ENCODE assay signal across 7 mouse cellular contexts in genomic region chr7:141539556-141540311, GRCm38 (mm10). TPM values are rescaled to one million over a fixed set of nuclear protein-coding genes. Genes with fewer than 3 reads are reported as not detected.
DNase-seq lines count a peak whose midpoint lies in the region; ATAC-seq and TF ChIP-seq lines count a peak whose summit lies in the region.

Chid1 (minus strand) TSS chr7:141539857.

- peak within 1 kb of the TSS; percentile 91 for H3K4me2 ChIP-seq in embryonic facial prominence, embryonic 12.5 days (replicated peaks)
- peak within 1 kb of the TSS; percentile 86 for H3K4me2 ChIP-seq in limb, embryonic 12.5 days
- peak within 1 kb of the TSS; percentile 71 for H3K4me2 ChIP-seq in midbrain, embryonic 15.5 days

- no peaks in the 10 kb centered on the region for H3K9me3 ChIP-seq in embryonic facial prominence, embryonic 12.5 days
- no peaks in the 10 kb centered on the region for H3K9me3 ChIP-seq in limb, embryonic 12.5 days
- H3K9me3 ChIP-seq in midbrain, embryonic 15.5 days = no peaks in the 10 kb centered on the region

- DNase-seq in adrenal gland, postnatal 25 days = peak; percentile 99
- peak; percentile 99 for DNase-seq in heart, adult 18-20 months
- DNase-seq in kidney, adult 2 months = peak; percentile 99
- DNase-seq in spleen, adult 2 months (ENCODE audit: low read depth in 1 of 2, low spot score in 2 of 2) = peak; percentile 90 to 98

- H3K27ac ChIP-seq in embryonic facial prominence, embryonic 12.5 days = peak within 1 kb of the TSS; percentile 86
- peak within 1 kb of the TSS; percentile 46 for H3K27ac ChIP-seq in kidney, adult 2 months (ENCODE audit: insufficient read depth, low read depth, low read length)
- peak within 1 kb of the TSS; percentile 82 for H3K27ac ChIP-seq in limb, embryonic 12.5 days
- H3K27ac ChIP-seq in midbrain, embryonic 15.5 days = peak within 1 kb of the TSS; percentile 86
- H3K27ac ChIP-seq in spleen, adult 2 months (ENCODE audit: insufficient read depth, low read length) = peak within 1 kb of the TSS; percentile 70

- TF ChIP-seq POLR2A in kidney, adult 2 months (IDR thresholded peaks at IDR 0.05; ENCODE audit: low read depth, low read length) = peak; percentile 92
- TF ChIP-seq POLR2A in spleen, adult 2 months (IDR thresholded peaks at IDR 0.05; ENCODE audit: low read depth, low read length) = peak; percentile 73

- H3K9ac ChIP-seq in embryonic facial prominence, embryonic 12.5 days = peak within 1 kb of the TSS; percentile 69
- peak within 1 kb of the TSS; percentile 78 for H3K9ac ChIP-seq in limb, embryonic 12.5 days (replicated peaks)
- peak within 1 kb of the TSS; percentile 77 for H3K9ac ChIP-seq in midbrain, embryonic 15.5 days

- H3K36me3 ChIP-seq in embryonic facial prominence, embryonic 12.5 days = no peaks in the 10 kb centered on the region
- H3K36me3 ChIP-seq in kidney, adult 2 months (ENCODE audit: control insufficient read depth, insufficient read depth, low read length) = no peaks in the 10 kb centered on the region
- no peaks in the 10 kb centered on the region for H3K36me3 ChIP-seq in limb, embryonic 12.5 days
- H3K36me3 ChIP-seq in midbrain, embryonic 15.5 days (replicated peaks) = no peaks in the 10 kb centered on the region
- no peaks in the 10 kb centered on the region for H3K36me3 ChIP-seq in spleen, adult 2 months (ENCODE audit: control insufficient read depth, insufficient read depth, low read length)

- under 1% methylated on average over 46 of the region's 46 CpGs for WGBS in embryonic facial prominence, embryonic 12.5 days
- 1% methylated on average over 46 of the region's 46 CpGs for WGBS in kidney, adult 2 months
- WGBS in limb, embryonic 12.5 days = 2% methylated on average over 46 of the region's 46 CpGs
- under 1% methylated on average over 46 of the region's 46 CpGs for WGBS in midbrain, embryonic 15.5 days
- WGBS in spleen, adult 2 months = 1% methylated on average over 46 of the region's 46 CpGs

- H3K27me3 ChIP-seq in embryonic facial prominence, embryonic 12.5 days = no peaks in the 10 kb centered on the region
- no peaks in the 10 kb centered on the region for H3K27me3 ChIP-seq in kidney, adult 2 months (replicated peaks; ENCODE audit: control insufficient read depth, insufficient read depth, low read length)
- H3K27me3 ChIP-seq in limb, embryonic 12.5 days = no peaks in the 10 kb centered on the region
- no peaks in the 10 kb centered on the region for H3K27me3 ChIP-seq in midbrain, embryonic 15.5 days (replicated peaks)
- H3K27me3 ChIP-seq in spleen, adult 2 months (ENCODE audit: control insufficient read depth, insufficient read depth, low read length) = no peaks in the 10 kb centered on the region

- H3K4me3 ChIP-seq in embryonic facial prominence, embryonic 12.5 days = peak within 1 kb of the TSS; percentile 83
- H3K4me3 ChIP-seq in kidney, adult 2 months (ENCODE audit: insufficient read depth, low read depth, low read length) = peak within 1 kb of the TSS; percentile 62
- H3K4me3 ChIP-seq in limb, embryonic 12.5 days (replicated peaks) = peak within 1 kb of the TSS; percentile 74
- H3K4me3 ChIP-seq in midbrain, embryonic 15.5 days = peak within 1 kb of the TSS; percentile 76
- H3K4me3 ChIP-seq in spleen, adult 2 months (ENCODE audit: extremely low read depth, insufficient read depth, insufficient read length) = peak within 1 kb of the TSS; percentile 94

- peak; percentile 95 for ATAC-seq in embryonic facial prominence, embryonic 12.5 days (ENCODE audit: insufficient number of reproducible peaks, insufficient read depth, low FRiP score, low TSS enrichment)
- ATAC-seq in limb, embryonic 12.5 days (ENCODE audit: insufficient number of reproducible peaks, insufficient read depth, low FRiP score, low TSS enrichment, low read depth) = peak; percentile 92
- peak; percentile 97 for ATAC-seq in midbrain, embryonic 15.5 days (replicated peaks)

- H3K4me1 ChIP-seq in embryonic facial prominence, embryonic 12.5 days = peaks cover 14% of the 10 kb centered on the region
- peaks cover 5% of the 10 kb centered on the region; the same call in 1 of the 2 replicates for H3K4me1 ChIP-seq in kidney, adult 2 months (ENCODE audit: control insufficient read depth, insufficient read depth, low read length)
- H3K4me1 ChIP-seq in limb, embryonic 12.5 days (replicated peaks) = peaks cover 20% of the 10 kb centered on the region
- peaks cover 24% of the 10 kb centered on the region for H3K4me1 ChIP-seq in midbrain, embryonic 15.5 days
- H3K4me1 ChIP-seq in spleen, adult 2 months (ENCODE audit: control insufficient read depth, insufficient read depth, insufficient read length) = peaks cover 16% of the 10 kb centered on the region; the same call in 1 of the 2 replicates

- TF ChIP-seq CTCF in kidney, adult 2 months (conservative IDR thresholded peaks at IDR 0.05; ENCODE audit: insufficient read depth, insufficient read length, low read depth, low read length) = no peak
- no peak for TF ChIP-seq CTCF in spleen, adult 2 months (IDR thresholded peaks at IDR 0.05; ENCODE audit: extremely low read depth, insufficient read depth, insufficient read length, insufficient replicate concordance)

RNA-seq across cellular contexts. Expression of gene Chid1, which starts in this region (rescaled TPM):
- 50.5 and 57.8 TPM in 2 replicates for total RNA-seq in adrenal gland, postnatal 25 days (2021)
- polyA plus RNA-seq in embryonic facial prominence, embryonic 12.5 days (2016; fragmentation: Nextera tagmentation; extraction: Ambion mirVana) = 32.5 and 34.7 TPM in 2 replicates
- total RNA-seq in heart, adult 18-20 months (2021) = 10 to 100 TPM; 48.2 to 50.9 TPM
- polyA plus RNA-seq in kidney, adult 2 months (2012; rRNA removed) = 34.4 and 35.6 TPM in 2 replicates
- polyA plus RNA-seq in limb, embryonic 12.5 days (2016; fragmentation: Nextera tagmentation; extraction: Ambion mirVana) = 27.5 and 28.0 TPM in 2 replicates
- polyA plus RNA-seq in midbrain, embryonic 15.5 days (2015; fragmentation: Nextera tagmentation; extraction: Ambion mirVana) = 44.1 and 44.6 TPM in 2 replicates
- polyA plus RNA-seq in spleen, adult 2 months (2012; rRNA removed) = 13.8 and 14.6 TPM in 2 replicates

Comparison
In these comparisons a context has a peak if more than half of its experiments do, and no peak if none do; other contexts are left out.
1. Peak in every context shown above with its lines: DNase-seq, ATAC-seq, H3K4me3 ChIP-seq and H3K27ac ChIP-seq.